Mouse (Mus musculus): Measurements from ENCODE around the gene Zfp706.

The Zfp706 gene

GRCm38 (mm10) chr15:36987211-36987877 is 20.2 kb downstream of the Zfp706 start:
- in situ Hi-C loops (cut with MboI; ENCODE audit: unreplicated experiment in 2 of 2): loop anchor here in 1 of 2 experiments (10.0 kb wide), 1 partner anchor 273 kb away; no protein-coding TSS in a partner anchor

GRCm38 (mm10) chr15:36985567-36985925 is 22.0 kb downstream of the Zfp706 start:
- in situ Hi-C loops (cut with MboI; ENCODE audit: unreplicated experiment in 2 of 2): loop anchor here in 1 of 2 experiments (10.0 kb wide), 1 partner anchor 271 kb away; no protein-coding TSS in a partner anchor

GRCm38 (mm10) chr15:36984921-36985566 is 22.5 kb downstream of the Zfp706 start:
- in situ Hi-C loops (cut with MboI; ENCODE audit: unreplicated experiment in 2 of 2): loop anchor here in 1 of 2 experiments (10.0 kb wide), 1 partner anchor 270 kb away; no protein-coding TSS in a partner anchor

- in situ Hi-C loops (cut with MboI; ENCODE audit: unreplicated experiment in 2 of 2): loop anchor here in 1 of 2 experiments (10.0 kb wide), 1 partner anchor 269 kb away; no protein-coding TSS in a partner anchor
Observed at GRCm38 (mm10) chr15:36983455-36983854, 24.1 kb downstream of the Zfp706 start.

- in situ Hi-C loops (cut with MboI; ENCODE audit: unreplicated experiment in 2 of 2): loop anchor here in 1 of 2 experiments (10.0 kb wide), 1 partner anchor 265 kb away; no protein-coding TSS in a partner anchor
Observed at GRCm38 (mm10) chr15:36980238-36980637, 27.3 kb downstream of the Zfp706 start.

- in situ Hi-C loops (cut with MboI; ENCODE audit: unreplicated experiment in 2 of 2): loop anchor here in 1 of 2 experiments (5.0 to 10.0 kb wide), 2 partner anchors 37 to 265 kb away; no protein-coding TSS in a partner anchor
Observed at GRCm38 (mm10) chr15:36979488-36980201, 27.9 kb downstream of the Zfp706 start.

GRCm38 (mm10) chr15:36979159-36979487 is 28.4 kb downstream of the Zfp706 start:
- in situ Hi-C loops (cut with MboI; ENCODE audit: unreplicated experiment in 2 of 2): loop anchor here in 1 of 2 experiments (5.0 kb wide), 1 partner anchor 37 kb away; no protein-coding TSS in a partner anchor

GRCm38 (mm10) chr15:36977823-36978222 is 29.8 kb downstream of the Zfp706 start:
- in situ Hi-C loops (cut with MboI; ENCODE audit: unreplicated experiment in 2 of 2): loop anchor here in 1 of 2 experiments (5.0 kb wide), 1 partner anchor 36 kb away; no protein-coding TSS in a partner anchor

GRCm38 (mm10) chr15:36975690-36976089 is 31.9 kb downstream of the Zfp706 start:
- in situ Hi-C loops (cut with MboI; ENCODE audit: unreplicated experiment in 2 of 2): loop anchor here in 1 of 2 experiments (5.0 kb wide), 1 partner anchor 33 kb away; no protein-coding TSS in a partner anchor

GRCm38 (mm10) chr15:36975256-36975620 is 32.3 kb downstream of the Zfp706 start:
- in situ Hi-C loops (cut with MboI; ENCODE audit: unreplicated experiment in 2 of 2): loop anchor here in 1 of 2 experiments (5.0 kb wide), 1 partner anchor 33 kb away; no protein-coding TSS in a partner anchor

- in situ Hi-C loops (cut with MboI; ENCODE audit: unreplicated experiment in 2 of 2): loop anchor here in 1 of 2 experiments (5.0 kb wide), 1 partner anchor 32 kb away; no protein-coding TSS in a partner anchor
Observed at GRCm38 (mm10) chr15:36974614-36975255, 32.8 kb downstream of the Zfp706 start.

- in situ Hi-C loops (cut with MboI; ENCODE audit: unreplicated experiment in 2 of 2): no loop called here
Observed at GRCm38 (mm10) chr15:36973714-36974113, 33.9 kb downstream of the Zfp706 start.

- in situ Hi-C loops (cut with MboI; ENCODE audit: unreplicated experiment in 2 of 2): no loop called here
Observed at GRCm38 (mm10) chr15:36973290-36973689, 34.3 kb downstream of the Zfp706 start.

- in situ Hi-C loops (cut with MboI; ENCODE audit: unreplicated experiment in 2 of 2): no loop called here
Observed at GRCm38 (mm10) chr15:36969794-36970193, 37.8 kb downstream of the Zfp706 start.

- in situ Hi-C loops (cut with MboI; ENCODE audit: unreplicated experiment in 2 of 2): no loop called here
Observed at GRCm38 (mm10) chr15:36968295-36968694, 39.3 kb downstream of the Zfp706 start.

GRCm38 (mm10) chr15:36967381-36968211 is 40.0 kb downstream of the Zfp706 start:
- in situ Hi-C loops (cut with MboI; ENCODE audit: unreplicated experiment in 2 of 2): no loop called here

GRCm38 (mm10) chr15:36966940-36967339 is 40.6 kb downstream of the Zfp706 start:
- in situ Hi-C loops (cut with MboI; ENCODE audit: unreplicated experiment in 2 of 2): no loop called here

GRCm38 (mm10) chr15:36966466-36966865 is 41.1 kb downstream of the Zfp706 start:
- in situ Hi-C loops (cut with MboI; ENCODE audit: unreplicated experiment in 2 of 2): no loop called here

- in situ Hi-C loops (cut with MboI; ENCODE audit: unreplicated experiment in 2 of 2): no loop called here
Observed at GRCm38 (mm10) chr15:36965743-36966142, 41.8 kb downstream of the Zfp706 start.

All from v-Abl transformed pro-B cells (cell line).